Mouse (Mus musculus) cerebellum, postnatal 36 days (tissue): ENCODE results near the gene Aox3.

Experiments
- DNase-seq, 2 experiments: peaks; one replicate each; pipeline ENCODE4 v3.0.0; 2021 to 2022; ENCODE audit warnings: mixed read lengths in 2 of 2

Gene Aox3

GRCm38 (mm10) chr1:58213838-58214237 lies 100.9 kb downstream of the Aox3 start:
- no peak for DNase-seq

- DNase-seq = no peak
Observed at GRCm38 (mm10) chr1:58215353-58215752, 102.4 kb downstream of the Aox3 start.

DNA sequence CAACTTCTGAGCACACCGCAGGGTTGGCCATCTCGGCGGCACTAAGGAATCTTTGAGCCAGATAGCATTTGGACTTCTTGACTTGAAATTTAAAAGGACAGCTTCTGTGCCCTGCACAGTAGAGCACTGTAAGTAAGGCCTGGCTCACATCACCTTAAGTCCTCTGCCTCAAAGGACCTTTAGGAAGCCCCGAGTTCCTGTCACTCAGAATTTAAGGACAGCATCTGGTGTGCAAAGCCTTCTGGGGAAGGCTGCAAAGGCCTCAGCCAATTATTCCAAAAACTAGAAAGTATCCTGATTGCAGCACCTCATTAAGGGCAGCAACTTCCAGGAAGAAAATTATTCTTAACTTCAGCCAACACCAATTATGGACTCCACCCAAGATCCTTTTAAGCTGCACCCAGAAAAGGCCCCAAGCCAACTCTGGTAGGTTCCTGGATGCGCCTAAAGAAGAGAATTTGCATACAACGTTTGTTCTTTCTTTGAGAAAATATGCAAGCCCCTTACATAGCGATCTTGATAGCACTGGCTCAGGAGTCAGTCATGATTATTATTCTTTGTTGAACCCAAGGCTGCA lies 103.1 kb downstream of the Aox3 start:
- no peak for DNase-seq

DNA sequence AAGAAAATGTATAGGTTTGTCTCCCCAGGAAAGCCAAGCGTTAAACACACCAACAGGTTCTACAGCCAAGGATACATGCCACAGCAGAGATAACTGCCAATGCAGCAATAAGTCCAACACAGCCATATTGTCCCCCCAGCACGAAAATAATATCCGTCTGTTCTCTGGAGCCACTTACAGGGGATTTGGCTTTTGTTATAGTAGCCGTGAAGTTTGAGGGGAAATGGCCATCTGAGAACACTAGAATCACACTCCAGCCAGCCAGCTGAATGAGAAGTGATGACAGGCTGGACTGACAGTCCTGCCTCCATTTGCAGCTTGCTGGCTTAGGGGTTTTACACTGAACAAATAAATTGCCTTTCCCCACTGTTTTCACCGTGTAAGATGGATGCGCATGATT lies 108.1 kb downstream of the Aox3 start:
- DNase-seq = peak in 1 of 2 experiments; percentile 11

DNA sequence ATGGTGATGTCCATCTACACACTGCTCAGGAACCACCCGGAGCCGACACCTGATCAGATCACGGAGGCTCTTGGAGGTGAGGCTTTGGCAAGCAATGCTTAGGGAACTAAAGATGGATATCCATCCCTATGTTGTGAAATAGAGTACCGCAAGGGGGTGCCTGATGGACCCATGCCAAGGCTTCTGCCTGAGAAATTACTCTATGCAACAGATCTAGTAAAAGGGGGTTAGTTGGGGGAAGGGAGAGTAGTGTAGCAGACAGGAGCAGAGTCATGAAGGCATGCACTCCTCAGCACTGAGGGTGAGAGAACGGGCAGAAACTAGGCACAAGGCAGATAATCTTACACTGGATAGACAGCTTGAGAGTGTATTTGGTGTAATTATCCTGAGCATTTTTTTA lies 108.9 kb downstream of the Aox3 start:
- DNase-seq = peak in 1 of 2 experiments; percentile 5

- DNase-seq = no peak
Observed at GRCm38 (mm10) chr1:58228086-58228485, 115.2 kb downstream of the Aox3 start.

- no peak for DNase-seq
Observed at GRCm38 (mm10) chr1:58228916-58229315, 116.0 kb downstream of the Aox3 start.

- DNase-seq = peak in 1 of 2 experiments; percentile 2
Observed at GRCm38 (mm10) chr1:58229774-58230173, 116.8 kb downstream of the Aox3 start.

GRCm38 (mm10) chr1:58230542-58230941 lies 117.6 kb downstream of the Aox3 start:
- no peak for DNase-seq

- no peak for DNase-seq
Observed at GRCm38 (mm10) chr1:58235405-58235804, 122.5 kb downstream of the Aox3 start.

GRCm38 (mm10) chr1:58237527-58238299 lies 124.8 kb downstream of the Aox3 start:
- no peak for DNase-seq

- no peak for DNase-seq
Observed at GRCm38 (mm10) chr1:58238440-58238839, 125.5 kb downstream of the Aox3 start.

GRCm38 (mm10) chr1:58238961-58239360 lies 126.0 kb downstream of the Aox3 start:
- DNase-seq = no peak

GRCm38 (mm10) chr1:58240347-58240746 lies 127.4 kb downstream of the Aox3 start:
- no peak for DNase-seq

GRCm38 (mm10) chr1:58244487-58244886 lies 131.6 kb downstream of the Aox3 start:
- DNase-seq = no peak

DNA sequence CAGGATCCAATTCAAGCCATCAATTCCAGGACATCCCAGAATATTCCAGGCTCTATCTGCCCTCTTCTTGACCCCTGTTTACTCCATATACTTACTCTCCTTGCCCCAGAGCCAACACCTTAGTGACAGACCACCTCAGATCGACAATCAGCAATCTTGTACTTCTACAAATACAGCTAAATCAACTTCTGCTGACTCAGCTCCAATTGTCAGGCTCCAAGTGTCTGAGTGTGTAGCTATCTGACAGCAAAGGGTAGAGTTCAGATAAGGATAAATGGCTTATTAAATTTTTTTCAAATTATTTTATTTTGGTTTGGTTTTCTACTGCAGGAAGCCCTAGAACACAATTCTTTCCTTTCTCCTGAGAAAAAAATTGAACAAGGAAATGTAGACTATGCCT lies 135.6 kb downstream of the Aox3 start:
- DNase-seq = no peak
